Mouse (Mus musculus): ENCODE data around the gene Dpy19l1.

- TF ChIP-seq CTCF (IDR thresholded peaks at IDR 0.05; ENCODE audit: insufficient read depth, low read length) (no peak), POLR2A (IDR thresholded peaks at IDR 0.05; ENCODE audit: borderline replicate concordance, extremely low read depth, low read depth, low read length) (no peak)
These were observed 8.6 kb upstream of the Dpy19l1 start for GRCm38 (mm10) chr9:24511371-24512120.
